Mouse (Mus musculus): ENCODE measurements around the gene Gm13287.
"Not testable (repeated sequence)": the region's sequence is repeated elsewhere in the genome, so short reads cannot be mapped to it uniquely, and the experiment has no call there.

The Gm13287 gene

DNA sequence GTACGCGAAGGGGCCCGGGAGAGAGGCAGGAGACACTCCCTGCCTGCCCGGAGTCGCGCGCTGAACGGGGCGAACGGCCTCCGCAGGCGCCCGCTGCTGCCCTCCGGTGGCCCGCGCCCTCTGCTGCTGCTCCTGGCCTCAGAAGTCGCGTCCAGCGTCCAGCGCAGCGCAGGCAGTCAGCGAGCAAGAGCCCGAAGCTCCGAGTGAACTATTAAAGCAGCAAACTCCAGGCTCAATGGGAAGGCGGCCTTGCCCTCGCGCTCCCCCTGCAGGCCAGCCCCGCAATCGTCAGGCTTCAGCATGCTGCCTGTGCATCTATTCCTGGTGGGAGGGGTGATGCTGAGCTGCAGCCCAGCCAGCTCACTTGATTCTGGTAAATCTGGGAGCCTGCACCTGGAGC, at the start of gene Gm13287:
Gm13287 (plus strand) TSS at position 301 of the 400 bp plus-strand sequence.
- not testable (repeated sequence) for DNase-seq (ENCODE audit: low spot score)

DNA sequence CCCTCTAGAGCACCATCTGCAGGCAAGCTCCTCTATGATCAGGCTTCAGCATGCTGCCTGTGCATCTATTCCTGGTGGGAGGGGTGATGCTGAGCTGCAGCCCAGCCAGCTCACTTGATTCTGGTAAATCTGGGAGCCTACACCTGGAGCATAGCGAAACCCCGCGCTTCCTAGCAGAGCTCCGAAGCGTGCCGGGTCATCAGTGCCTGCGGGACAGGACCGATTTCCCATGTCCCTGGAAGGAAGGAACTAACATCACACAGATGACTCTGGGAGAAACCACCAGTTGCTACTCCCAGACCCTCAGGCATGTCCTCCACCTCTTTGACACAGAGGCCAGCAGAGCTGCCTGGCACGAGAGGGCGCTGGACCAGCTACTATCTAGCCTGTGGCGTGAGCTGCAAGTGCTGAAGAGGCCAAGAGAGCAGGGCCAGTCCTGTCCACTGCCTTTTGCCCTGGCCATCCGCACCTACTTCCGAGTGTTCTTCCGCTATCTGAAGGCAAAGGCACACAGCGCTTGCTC, 48.2 kb upstream of the Gm13287 start, which contains the start of gene Gm13271:
Gm13271 (plus strand) TSS at position 51 of the 523 bp plus-strand sequence.
- peak; percentile 39 for DNase-seq (ENCODE audit: low spot score)

DNA sequence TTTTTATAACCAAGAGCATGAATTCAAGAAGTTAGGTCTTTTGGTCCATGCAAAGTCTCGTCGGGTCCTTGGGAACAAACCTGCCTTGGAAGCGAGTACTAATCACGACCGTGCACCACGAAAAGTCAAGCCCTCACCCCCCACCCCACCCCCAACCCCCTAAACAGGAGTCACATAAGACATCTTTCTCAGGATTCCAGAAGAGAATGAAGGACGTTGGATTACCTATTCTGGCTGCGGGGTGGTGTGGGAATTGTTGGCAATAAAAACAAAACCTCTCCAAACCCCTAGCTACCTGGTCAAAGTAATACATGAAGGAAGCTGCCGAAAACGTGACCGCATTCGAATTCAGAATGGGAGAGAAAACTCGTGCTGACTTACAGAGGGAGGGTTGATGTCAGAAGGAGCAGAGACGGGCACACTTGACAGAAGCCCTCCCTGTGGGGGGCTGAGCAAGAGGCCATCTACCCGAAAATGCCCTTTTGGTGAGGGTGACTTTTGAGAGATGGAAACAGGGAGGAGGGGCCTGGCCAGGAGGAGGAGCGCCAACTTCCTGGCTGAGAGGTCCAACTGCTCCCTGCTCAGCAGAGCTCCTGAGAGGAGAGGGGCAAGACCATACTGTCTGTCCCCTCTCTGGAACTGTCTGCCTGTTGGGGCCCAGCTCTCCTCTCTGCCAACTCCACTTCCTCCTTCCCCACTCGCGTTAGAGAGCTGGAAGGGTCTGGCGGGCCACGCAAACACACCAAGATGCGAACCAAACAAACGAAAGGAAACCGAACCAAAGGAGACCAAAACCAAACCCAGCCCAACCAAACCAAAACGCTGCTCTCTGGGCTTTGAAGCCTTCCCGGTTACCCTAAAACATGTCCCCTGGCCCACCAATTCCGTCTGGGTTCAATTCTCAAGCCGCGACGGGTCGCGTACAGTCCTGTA, 46.2 kb upstream of the Gm13287 start:
- not testable (repeated sequence) for DNase-seq (ENCODE audit: low spot score)

DNA sequence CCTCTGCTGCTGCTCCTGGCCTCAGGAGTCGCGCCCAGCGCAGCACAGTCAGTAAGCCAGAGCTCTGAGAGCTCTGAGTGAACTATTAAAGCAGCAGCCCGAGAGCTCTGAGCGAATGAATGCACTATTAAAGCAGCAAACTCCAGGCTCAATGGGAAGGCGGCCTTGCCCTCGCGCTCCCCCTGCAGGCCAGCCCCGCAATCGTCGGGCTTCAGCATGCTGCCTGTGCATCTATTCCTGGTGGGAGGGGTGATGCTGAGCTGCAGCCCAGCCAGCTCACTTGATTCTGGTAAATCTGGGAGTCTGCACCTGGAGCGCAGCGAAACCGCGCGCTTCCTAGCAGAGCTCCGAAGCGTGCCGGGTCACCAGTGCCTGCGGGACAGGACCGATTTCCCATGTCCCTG, 45.4 kb upstream of the Gm13287 start:
- peak; percentile 88 for DNase-seq (ENCODE audit: low spot score)

DNA sequence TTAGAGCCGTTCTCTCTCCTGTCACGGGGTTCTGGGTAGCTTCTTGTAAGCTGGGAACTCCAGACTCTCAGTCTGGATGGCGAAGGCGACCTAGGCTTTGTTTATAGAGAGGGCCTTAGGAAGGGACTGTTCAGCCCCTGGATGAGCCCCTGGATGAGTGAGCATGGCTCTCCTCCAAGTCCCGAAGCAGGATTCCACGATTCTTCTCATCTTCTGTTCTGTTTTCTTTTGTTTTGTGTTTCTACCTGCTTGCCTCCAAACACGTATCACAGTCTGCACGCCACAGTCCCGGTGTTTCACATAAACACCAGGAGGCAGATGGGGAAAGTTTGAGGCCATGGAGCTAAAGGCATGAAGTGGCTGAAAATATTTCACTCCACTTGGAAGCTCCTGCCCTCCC, 44.3 kb upstream of the Gm13287 start:
- not testable (repeated sequence) for DNase-seq (ENCODE audit: low spot score)

DNA sequence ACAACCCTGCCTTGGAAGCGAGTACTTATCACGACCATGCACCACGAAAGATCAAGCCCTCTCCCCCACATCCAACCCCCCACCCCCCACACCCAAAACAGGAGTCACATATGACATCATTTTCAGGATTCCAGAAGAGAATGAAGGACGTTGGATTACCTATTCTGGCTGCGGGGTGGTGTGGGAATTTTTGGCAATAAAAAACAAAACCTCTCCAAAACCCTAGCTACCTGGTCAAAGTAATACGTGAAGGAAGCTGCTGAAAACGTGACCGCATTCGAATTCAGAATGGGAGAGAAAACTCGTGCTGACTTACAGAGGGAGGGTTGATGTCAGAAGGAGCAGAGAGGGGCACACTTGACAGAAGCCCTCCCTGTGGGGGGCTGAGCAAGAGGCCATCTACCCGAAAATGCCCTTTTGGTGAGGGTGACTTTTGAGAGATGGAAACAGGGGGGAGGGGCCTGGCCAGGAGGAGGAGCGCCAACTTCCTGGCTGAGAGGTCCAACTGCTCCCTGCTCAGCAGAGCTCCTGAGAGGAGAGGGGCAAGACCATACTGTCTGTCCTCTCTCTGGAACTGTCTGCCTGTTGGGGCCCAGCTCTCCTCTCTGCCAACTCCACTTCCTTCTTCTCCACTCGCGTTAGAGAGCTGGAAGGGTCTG, 43.3 kb upstream of the Gm13287 start, which contains the start of gene Gm13283:
Gm13283 (plus strand) TSS at position 510 of the 659 bp plus-strand sequence.
- not testable (repeated sequence) for DNase-seq (ENCODE audit: low spot score)

DNA sequence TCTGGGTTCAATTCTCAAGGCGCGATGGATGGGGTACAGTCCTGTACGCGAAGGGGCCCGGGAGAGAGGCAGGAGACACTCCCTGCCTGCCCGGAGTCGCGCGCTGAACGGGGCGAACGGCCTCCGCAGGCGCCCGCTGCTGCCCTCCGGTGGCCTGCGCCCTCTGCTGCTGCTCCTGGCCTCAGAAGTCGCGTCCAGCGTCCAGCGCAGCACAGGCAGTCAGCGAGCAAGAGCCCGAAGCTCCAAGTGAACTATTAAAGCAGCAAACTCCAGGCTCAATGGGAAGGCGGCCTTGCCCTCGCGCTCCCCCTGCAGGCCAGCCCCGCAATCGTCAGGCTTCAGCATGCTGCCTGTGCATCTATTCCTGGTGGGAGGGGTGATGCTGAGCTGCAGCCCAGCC, 42.6 kb upstream of the Gm13287 start:
- peak; percentile 85 for DNase-seq (ENCODE audit: low spot score)

DNA sequence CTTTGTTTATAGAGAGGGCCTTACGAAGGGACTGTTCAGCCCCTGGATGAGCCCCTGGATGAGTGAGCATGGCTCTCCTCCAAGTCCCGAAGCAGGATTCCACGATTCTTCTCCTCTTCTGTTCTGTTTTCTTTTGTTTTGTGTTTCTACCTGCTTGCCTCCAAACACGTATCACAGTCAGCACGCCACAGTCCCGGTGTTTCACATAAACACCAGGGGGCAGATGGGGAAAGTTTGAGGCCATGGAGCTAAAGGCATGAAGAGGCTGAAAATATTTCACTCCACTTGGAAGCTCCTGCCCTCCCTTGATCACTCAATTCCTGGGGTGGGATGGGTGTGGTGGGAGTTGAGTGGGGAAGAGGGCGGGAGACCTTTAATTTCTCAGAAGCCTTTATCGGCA, 41.3 kb upstream of the Gm13287 start:
- DNase-seq (ENCODE audit: low spot score), result peak; percentile 47

DNA sequence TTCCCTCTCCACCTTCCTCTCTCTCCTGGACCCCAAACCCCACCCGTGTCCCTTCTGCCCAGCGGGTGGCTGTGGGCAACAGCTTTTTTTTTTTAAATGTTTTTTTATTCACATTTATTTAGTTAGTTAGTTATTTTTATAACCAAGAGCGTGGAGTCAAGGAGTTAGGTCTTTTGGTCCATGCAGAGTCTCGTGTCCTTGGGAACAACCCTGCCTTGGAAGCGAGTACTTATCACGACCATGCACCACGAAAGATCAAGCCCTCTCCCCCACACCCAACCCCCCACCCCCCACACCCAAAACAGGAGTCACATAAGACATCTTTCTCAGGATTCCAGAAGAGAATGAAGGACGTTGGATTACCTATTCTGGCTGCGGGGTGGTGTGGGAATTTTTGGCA, 40.7 kb upstream of the Gm13287 start:
- DNase-seq (ENCODE audit: low spot score), result not testable (repeated sequence)

DNA sequence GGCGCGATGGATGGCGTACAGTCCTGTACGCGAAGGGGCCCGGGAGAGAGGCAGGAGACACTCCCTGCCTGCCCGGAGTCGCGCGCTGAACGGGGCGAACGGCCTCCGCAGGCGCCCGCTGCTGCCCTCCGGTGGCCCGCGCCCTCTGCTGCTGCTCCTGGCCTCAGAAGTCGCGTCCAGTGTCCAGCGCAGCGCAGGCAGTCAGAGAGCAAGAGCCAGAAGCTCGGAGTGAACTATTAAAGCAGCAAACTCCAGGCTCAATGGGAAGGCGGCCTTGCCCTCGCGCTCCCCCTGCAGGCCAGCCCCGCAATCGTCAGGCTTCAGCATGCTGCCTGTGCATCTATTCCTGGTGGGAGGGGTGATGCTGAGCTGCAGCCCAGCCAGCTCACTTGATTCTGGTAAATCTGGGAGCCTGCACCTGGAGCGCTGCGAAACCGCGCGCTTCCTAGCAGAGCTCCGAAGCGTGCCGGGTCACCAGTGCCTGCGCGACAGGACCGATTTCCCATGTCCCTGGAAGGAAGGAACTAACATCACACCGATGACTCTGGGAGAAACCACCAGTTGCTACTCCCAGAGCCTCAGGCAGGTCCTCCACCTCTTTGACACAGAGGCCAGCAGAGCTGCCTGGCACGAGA, 39.6 kb upstream of the Gm13287 start:
- peak; percentile 62 for DNase-seq (ENCODE audit: low spot score)

DNA sequence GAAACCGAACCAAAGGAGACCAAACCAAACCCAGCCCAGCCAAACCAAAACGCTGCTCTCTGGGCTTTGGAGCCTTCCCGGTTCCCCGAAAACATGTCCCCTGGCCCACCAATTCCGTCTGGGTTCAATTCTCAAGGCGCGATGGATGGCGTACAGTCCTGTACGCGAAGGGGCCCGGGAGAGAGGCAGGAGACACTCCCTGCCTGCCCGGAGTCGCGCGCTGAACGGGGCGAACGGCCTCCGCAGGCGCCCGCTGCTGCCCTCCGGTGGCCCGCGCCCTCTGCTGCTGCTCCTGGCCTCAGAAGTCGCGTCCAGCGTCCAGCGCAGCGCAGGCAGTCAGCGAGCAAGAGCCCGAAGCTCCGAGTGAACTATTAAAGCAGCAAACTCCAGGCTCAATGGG, 29.5 kb upstream of the Gm13287 start, which contains the start of gene Gm13290:
Gm13290 (plus strand) TSS at position 301 of the 400 bp plus-strand sequence.
- DNase-seq (ENCODE audit: low spot score), result not testable (repeated sequence)

DNA sequence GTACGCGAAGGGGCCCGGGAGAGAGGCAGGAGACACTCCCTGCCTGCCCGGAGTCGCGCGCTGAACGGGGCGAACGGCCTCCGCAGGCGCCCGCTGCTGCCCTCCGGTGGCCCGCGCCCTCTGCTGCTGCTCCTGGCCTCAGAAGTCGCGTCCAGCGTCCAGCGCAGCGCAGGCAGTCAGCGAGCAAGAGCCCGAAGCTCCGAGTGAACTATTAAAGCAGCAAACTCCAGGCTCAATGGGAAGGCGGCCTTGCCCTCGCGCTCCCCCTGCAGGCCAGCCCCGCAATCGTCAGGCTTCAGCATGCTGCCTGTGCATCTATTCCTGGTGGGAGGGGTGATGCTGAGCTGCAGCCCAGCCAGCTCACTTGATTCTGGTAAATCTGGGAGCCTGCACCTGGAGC, 26.4 kb upstream of the Gm13287 start, which contains the start of gene Gm13289:
Gm13289 (plus strand) TSS at position 301 of the 400 bp plus-strand sequence.
- DNase-seq (ENCODE audit: low spot score), result not testable (repeated sequence)

DNA sequence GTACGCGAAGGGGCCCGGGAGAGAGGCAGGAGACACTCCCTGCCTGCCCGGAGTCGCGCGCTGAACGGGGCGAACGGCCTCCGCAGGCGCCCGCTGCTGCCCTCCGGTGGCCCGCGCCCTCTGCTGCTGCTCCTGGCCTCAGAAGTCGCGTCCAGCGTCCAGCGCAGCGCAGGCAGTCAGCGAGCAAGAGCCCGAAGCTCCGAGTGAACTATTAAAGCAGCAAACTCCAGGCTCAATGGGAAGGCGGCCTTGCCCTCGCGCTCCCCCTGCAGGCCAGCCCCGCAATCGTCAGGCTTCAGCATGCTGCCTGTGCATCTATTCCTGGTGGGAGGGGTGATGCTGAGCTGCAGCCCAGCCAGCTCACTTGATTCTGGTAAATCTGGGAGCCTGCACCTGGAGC, 23.5 kb upstream of the Gm13287 start, which contains the start of gene Gm13272:
Gm13272 (plus strand) TSS at position 301 of the 400 bp plus-strand sequence.
- DNase-seq (ENCODE audit: low spot score), result not testable (repeated sequence)

DNA sequence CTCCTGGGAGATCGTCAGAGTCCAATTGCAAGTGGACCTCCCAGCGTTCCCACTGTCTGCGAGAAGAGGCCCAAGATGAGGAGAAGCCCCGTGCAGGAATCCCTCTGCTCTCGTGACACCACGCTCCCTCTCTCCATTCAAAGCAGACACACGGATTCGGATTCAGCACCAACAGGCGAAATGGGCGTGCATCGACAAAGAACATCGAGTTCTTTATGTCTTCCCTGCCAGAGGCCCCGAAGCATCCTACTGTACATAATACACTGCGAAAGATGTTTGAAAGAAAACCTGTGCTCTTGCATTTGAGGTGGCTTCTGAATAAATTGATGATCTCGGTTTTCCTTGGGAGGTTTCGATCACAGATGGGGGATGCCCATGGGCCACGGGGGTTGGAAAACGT, 22.7 kb upstream of the Gm13287 start:
- not testable (repeated sequence) for DNase-seq (ENCODE audit: low spot score)

DNA sequence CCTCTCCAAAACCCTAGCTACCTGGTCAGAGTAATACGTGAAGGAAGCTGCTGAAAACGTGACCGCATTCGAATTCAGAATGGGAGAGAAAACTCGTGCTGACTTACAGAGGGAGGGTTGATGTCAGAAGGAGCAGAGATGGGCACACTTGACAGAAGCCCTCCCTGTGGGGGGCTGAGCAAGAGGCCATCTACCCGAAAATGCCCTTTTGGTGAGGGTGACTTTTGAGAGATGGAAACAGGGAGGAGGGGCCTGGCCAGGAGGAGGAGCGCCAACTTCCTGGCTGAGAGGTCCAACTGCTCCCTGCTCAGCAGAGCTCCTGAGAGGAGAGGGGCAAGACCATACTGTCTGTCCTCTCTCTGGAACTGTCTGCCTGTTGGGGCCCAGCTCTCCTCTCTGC, 21.2 kb upstream of the Gm13287 start, which contains the start of gene Ifnz:
Ifnz (plus strand) TSS at position 301 of the 400 bp plus-strand sequence.
- not testable (repeated sequence) for DNase-seq (ENCODE audit: low spot score)

DNA sequence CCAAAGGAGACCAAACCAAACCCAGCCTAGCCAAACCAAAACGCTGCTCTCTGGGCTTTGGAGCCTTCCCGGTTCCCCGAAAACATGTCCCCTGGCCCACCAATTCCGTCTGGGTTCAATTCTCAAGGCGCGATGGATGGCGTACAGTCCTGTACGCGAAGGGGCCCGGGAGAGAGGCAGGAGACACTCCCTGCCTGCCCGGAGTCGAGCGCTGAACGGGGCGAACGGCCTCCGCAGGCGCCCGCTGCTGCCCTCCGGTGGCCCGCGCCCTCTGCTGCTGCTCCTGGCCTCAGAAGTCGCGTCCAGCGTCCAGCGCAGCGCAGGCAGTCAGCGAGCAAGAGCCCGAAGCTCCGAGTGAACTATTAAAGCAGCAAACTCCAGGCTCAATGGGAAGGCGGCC, 20.7 kb upstream of the Gm13287 start:
- DNase-seq (ENCODE audit: low spot score), result not testable (repeated sequence)

DNA sequence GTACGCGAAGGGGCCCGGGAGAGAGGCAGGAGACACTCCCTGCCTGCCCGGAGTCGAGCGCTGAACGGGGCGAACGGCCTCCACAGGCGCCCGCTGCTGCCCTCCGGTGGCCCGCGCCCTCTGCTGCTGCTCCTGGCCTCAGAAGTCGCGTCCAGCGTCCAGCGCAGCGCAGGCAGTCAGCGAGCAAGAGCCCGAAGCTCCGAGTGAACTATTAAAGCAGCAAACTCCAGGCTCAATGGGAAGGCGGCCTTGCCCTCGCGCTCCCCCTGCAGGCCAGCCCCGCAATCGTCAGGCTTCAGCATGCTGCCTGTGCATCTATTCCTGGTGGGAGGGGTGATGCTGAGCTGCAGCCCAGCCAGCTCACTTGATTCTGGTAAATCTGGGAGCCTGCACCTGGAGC, 17.6 kb upstream of the Gm13287 start, which contains the start of gene Gm13276:
Gm13276 (plus strand) TSS at position 301 of the 400 bp plus-strand sequence.
- DNase-seq (ENCODE audit: low spot score), result not testable (repeated sequence)

DNA sequence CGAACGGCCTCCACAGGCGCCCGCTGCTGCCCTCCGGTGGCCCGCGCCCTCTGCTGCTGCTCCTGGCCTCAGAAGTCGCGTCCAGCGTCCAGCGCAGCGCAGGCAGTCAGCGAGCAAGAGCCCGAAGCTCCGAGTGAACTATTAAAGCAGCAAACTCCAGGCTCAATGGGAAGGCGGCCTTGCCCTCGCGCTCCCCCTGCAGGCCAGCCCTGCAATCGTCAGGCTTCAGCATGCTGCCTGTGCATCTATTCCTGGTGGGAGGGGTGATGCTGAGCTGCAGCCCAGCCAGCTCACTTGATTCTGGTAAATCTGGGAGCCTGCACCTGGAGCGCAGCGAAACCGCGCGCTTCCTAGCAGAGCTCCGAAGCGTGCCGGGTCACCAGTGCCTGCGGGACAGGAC, 14.7 kb upstream of the Gm13287 start, which contains the start of gene Gm13277:
Gm13277 (plus strand) TSS at position 231 of the 400 bp plus-strand sequence.
- peak; percentile 77 for DNase-seq (ENCODE audit: low spot score)

DNA sequence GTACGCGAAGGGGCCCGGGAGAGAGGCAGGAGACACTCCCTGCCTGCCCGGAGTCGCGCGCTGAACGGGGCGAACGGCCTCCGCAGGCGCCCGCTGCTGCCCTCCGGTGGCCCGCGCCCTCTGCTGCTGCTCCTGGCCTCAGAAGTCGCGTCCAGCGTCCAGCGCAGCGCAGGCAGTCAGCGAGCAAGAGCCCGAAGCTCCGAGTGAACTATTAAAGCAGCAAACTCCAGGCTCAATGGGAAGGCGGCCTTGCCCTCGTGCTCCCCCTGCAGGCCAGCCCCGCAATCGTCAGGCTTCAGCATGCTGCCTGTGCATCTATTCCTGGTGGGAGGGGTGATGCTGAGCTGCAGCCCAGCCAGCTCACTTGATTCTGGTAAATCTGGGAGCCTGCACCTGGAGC, 11.8 kb upstream of the Gm13287 start, which contains the start of gene Gm13278:
Gm13278 (plus strand) TSS at position 301 of the 400 bp plus-strand sequence.
- not testable (repeated sequence) for DNase-seq (ENCODE audit: low spot score)

DNA sequence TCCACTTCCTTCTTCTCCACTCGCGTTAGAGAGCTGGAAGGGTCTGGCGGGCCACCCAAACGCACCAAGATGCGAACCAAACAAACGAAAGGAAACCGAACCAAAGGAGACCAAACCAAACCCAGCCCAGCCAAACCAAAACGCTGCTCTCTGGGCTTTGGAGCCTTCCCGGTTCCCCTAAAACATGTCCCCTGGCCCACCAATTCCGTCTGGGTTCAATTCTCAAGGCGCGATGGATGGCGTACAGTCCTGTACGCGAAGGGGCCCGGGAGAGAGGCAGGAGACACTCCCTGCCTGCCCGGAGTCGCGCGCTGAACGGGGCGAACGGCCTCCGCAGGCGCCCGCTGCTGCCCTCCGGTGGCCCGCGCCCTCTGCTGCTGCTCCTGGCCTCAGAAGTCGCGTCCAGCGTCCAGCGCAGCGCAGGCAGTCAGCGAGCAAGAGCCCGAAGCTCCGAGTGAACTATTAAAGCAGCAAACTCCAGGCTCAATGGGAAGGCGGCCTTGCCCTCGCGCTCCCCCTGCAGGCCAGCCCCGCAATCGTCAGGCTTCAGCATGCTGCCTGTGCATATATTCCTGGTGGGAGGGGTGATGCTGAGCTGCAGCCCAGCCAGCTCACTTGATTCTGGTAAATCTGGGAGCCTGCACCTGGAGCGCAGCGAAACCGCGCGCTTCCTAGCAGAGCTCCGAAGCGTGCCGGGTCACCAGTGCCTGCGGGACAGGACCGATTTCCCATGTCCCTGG, 8.9 kb upstream of the Gm13287 start, which contains the start of gene Gm13275:
Gm13275 (plus strand) TSS at position 552 of the 740 bp plus-strand sequence.
- peak; percentile 38 for DNase-seq (ENCODE audit: low spot score)
